Mouse (Mus musculus): ENCODE data around the gene Cpeb2. TPM values are rescaled to one million over a fixed set of nuclear protein-coding genes. Genes with fewer than 3 reads are reported as not detected.
A peak's percentile ranks its signal among the peaks of the same experiment; 100 is the strongest.

Gene Cpeb2
- polyA plus RNA-seq, 1 experiment from 2014 or later: 6.3 TPM

GRCm38 (mm10) chr5:43285756-43286155 is 52.8 kb downstream of the Cpeb2 start:
- ATAC-seq (replicated peaks; ENCODE audit: insufficient number of reproducible peaks, low FRiP score, low TSS enrichment): no peak
- Histone ChIP-seq H3K9ac (ENCODE audit: low read depth, low read length) (no peak overlapping the region), H3K27me3 (ENCODE audit: control insufficient read depth, insufficient read depth, low read length) (no peaks in the 10 kb centered on the region), H3K36me3 (ENCODE audit: control insufficient read depth, insufficient read depth, low read length) (0 out of 2 replicates have a peak, but pooled peaks cover 4% of the 10 kb centered on the region), H3K4me3 (ENCODE audit: low read depth, low read length) (no peak overlapping the region), H3K4me2 (no peak overlapping the region), H3K9me3 (replicated peaks; ENCODE audit: control insufficient read depth, low read length) (no peaks in the 10 kb centered on the region), H3K27ac (ENCODE audit: low read depth, low read length) (no peak overlapping the region), H3K4me1 (ENCODE audit: control insufficient read depth, insufficient read depth, low read length) (no peaks in the 10 kb centered on the region)
- WGBS (ENCODE audit: insufficient replicate concordance): 84% methylated on average over 12 of the region's 12 CpGs

GRCm38 (mm10) chr5:43289752-43290446 is 56.9 kb downstream of the Cpeb2 start:
- 0 out of 2 replicates have a peak, but pooled peaks cover 2% of the 10 kb centered on the region for H3K36me3 ChIP-seq (ENCODE audit: control insufficient read depth, insufficient read depth, low read length)
- no peak overlapping the region for H3K4me2 ChIP-seq
- no peak for ATAC-seq (replicated peaks; ENCODE audit: insufficient number of reproducible peaks, low FRiP score, low TSS enrichment)
- H3K4me3 ChIP-seq (ENCODE audit: low read depth, low read length): no peak overlapping the region
- H3K27me3 ChIP-seq (ENCODE audit: control insufficient read depth, insufficient read depth, low read length): no peaks in the 10 kb centered on the region
- whole genome bisulfite sequencing (ENCODE audit: insufficient replicate concordance): 69% methylated on average over 8 of the region's 8 CpGs
- H3K27ac ChIP-seq (ENCODE audit: low read depth, low read length): no peak overlapping the region
- no peaks in the 10 kb centered on the region for H3K9me3 ChIP-seq (replicated peaks; ENCODE audit: control insufficient read depth, low read length)
- H3K9ac ChIP-seq (ENCODE audit: low read depth, low read length): no peak overlapping the region
- no peaks in the 10 kb centered on the region for H3K4me1 ChIP-seq (ENCODE audit: control insufficient read depth, insufficient read depth, low read length)

DNA sequence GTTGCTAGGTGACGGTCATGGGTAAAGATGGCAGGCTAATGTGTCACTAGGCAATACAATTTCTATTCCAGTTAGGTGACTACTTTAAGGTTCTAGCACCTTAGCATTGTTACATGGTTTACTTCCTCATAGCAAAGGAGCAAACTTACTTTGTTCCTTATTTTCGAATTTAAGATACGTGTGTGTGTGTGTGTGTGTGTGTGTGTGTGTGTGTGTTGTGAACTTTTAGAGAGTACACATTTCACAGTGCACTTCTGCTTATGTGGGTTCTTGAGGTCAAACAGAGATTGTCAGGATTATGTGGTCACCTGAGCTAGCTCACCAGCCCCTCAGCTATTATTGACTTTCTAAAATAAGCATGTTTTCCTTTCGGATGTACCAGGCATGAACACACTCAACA is 60.2 kb downstream of the Cpeb2 start:
- Histone ChIP-seq H3K9me3 (replicated peaks; ENCODE audit: control insufficient read depth, low read length) (no peaks in the 10 kb centered on the region), H3K36me3 (ENCODE audit: control insufficient read depth, insufficient read depth, low read length) (0 out of 2 replicates have a peak, but pooled peaks cover 2% of the 10 kb centered on the region), H3K27me3 (ENCODE audit: control insufficient read depth, insufficient read depth, low read length) (no peaks in the 10 kb centered on the region), H3K9ac (ENCODE audit: low read depth, low read length) (no peak overlapping the region), H3K4me3 (ENCODE audit: low read depth, low read length) (no peak overlapping the region), H3K27ac (ENCODE audit: low read depth, low read length) (no peak overlapping the region), H3K4me1 (ENCODE audit: control insufficient read depth, insufficient read depth, low read length) (peaks cover 15% of the 10 kb centered on the region), H3K4me2 (no peak overlapping the region)
- WGBS (ENCODE audit: insufficient replicate concordance): 81% methylated on average over 4 of the region's 4 CpGs
- ATAC-seq (replicated peaks; ENCODE audit: insufficient number of reproducible peaks, low FRiP score, low TSS enrichment): no peak

DNA sequence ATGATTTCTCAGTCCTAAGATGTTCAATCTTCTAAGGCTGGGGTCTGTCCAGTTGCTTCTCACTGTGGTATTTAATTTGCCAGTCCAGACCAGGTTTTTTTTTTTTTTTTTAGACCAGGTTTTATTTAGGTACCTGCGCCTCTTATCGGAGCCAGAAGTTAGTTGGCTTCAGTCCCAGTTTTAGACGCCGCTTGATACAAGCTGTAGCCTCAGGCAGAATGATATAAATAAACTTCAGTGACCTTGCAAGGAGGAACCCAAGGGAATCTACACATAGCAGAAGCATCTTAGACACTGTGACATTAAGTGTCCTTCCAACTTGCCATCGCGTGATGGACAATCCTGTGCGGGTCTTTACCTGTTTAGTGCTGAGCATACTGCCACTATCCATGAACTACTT is 64.5 kb downstream of the Cpeb2 start:
- Histone ChIP-seq H3K9ac (ENCODE audit: low read depth, low read length) (no peak overlapping the region), H3K4me3 (ENCODE audit: low read depth, low read length) (no peak overlapping the region), H3K36me3 (ENCODE audit: control insufficient read depth, insufficient read depth, low read length) (no peaks in the 10 kb centered on the region), H3K4me1 (ENCODE audit: control insufficient read depth, insufficient read depth, low read length) (peaks cover 20% of the 10 kb centered on the region), H3K27me3 (ENCODE audit: control insufficient read depth, insufficient read depth, low read length) (no peaks in the 10 kb centered on the region), H3K9me3 (replicated peaks; ENCODE audit: control insufficient read depth, low read length) (no peaks in the 10 kb centered on the region), H3K27ac (ENCODE audit: low read depth, low read length) (0 out of 2 replicates have a peak overlapping the region, but pooled peaks have one; percentile 41), H3K4me2 (no peak overlapping the region)
- 48% methylated on average over 7 of the region's 7 CpGs for WGBS (ENCODE audit: insufficient replicate concordance)
- ATAC-seq (replicated peaks; ENCODE audit: insufficient number of reproducible peaks, low FRiP score, low TSS enrichment): no peak; the same call in 1 of the 2 replicates

- 48% methylated on average over 2 of the region's 2 CpGs for WGBS (ENCODE audit: insufficient replicate concordance)
- no peaks in the 10 kb centered on the region for H3K9me3 ChIP-seq (replicated peaks; ENCODE audit: control insufficient read depth, low read length)
- H3K9ac ChIP-seq (ENCODE audit: low read depth, low read length): no peak overlapping the region
- H3K27ac ChIP-seq (ENCODE audit: low read depth, low read length): no peak overlapping the region
- no peak for ATAC-seq (replicated peaks; ENCODE audit: insufficient number of reproducible peaks, low FRiP score, low TSS enrichment)
- peaks cover 20% of the 10 kb centered on the region for H3K4me1 ChIP-seq (ENCODE audit: control insufficient read depth, insufficient read depth, low read length)
- H3K27me3 ChIP-seq (ENCODE audit: control insufficient read depth, insufficient read depth, low read length): no peaks in the 10 kb centered on the region
- H3K36me3 ChIP-seq (ENCODE audit: control insufficient read depth, insufficient read depth, low read length): no peaks in the 10 kb centered on the region
- H3K4me2 ChIP-seq: no peak overlapping the region
- H3K4me3 ChIP-seq (ENCODE audit: low read depth, low read length): no peak overlapping the region
Measured at GRCm38 (mm10) chr5:43298975-43299374, 66.0 kb downstream of the Cpeb2 start.

DNA sequence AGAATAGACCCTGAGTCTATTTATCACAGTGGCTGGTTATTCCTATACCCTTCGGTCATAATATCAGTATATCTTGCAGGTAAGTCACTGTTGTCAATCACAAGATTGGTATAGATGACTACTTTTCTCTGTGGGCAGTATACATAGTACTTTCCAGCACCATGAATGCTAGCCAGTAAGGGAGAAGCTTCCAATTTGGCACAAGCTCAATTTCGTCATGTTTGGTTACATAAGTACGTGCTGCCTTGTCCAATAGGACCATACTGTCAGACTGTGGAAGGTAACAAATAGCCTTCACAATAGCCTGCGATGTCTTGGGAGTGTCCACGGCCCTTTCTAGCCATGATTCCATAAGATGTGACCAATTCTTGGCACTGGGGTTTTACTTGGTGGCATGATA is 67.1 kb downstream of the Cpeb2 start:
- Histone ChIP-seq H3K4me3 (ENCODE audit: low read depth, low read length) (no peak overlapping the region), H3K9me3 (replicated peaks; ENCODE audit: control insufficient read depth, low read length) (no peaks in the 10 kb centered on the region), H3K27ac (ENCODE audit: low read depth, low read length) (no peak overlapping the region), H3K9ac (ENCODE audit: low read depth, low read length) (no peak overlapping the region), H3K36me3 (ENCODE audit: control insufficient read depth, insufficient read depth, low read length) (no peaks in the 10 kb centered on the region), H3K4me1 (ENCODE audit: control insufficient read depth, insufficient read depth, low read length) (peaks cover 20% of the 10 kb centered on the region), H3K4me2 (no peak overlapping the region), H3K27me3 (ENCODE audit: control insufficient read depth, insufficient read depth, low read length) (no peaks in the 10 kb centered on the region)
- ATAC-seq (replicated peaks; ENCODE audit: insufficient number of reproducible peaks, low FRiP score, low TSS enrichment): no peak
- 88% methylated on average over 5 of the region's 5 CpGs for WGBS (ENCODE audit: insufficient replicate concordance)

DNA sequence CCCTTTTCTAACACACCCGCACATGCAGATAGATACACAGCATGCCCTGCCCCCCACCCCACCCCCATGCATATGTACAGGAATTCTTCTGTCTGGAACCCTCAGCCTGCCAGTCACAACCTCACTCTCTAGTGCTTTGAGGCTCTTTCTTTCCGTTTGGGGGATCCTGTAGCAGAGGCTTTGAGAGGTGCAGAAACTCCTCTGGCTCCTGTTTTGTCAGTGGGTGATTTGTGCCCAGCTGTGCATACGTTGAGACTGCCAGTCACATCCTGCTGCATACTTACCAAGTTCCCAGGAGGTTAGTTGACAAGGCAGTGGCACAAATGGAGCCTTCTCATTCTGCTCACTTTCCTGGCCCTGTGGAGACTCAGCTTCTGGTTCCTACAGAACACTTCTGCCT is 68.0 kb downstream of the Cpeb2 start:
- H3K27me3 ChIP-seq (ENCODE audit: control insufficient read depth, insufficient read depth, low read length): no peaks in the 10 kb centered on the region
- 27% methylated on average over 3 of the region's 3 CpGs for WGBS (ENCODE audit: insufficient replicate concordance)

GRCm38 (mm10) chr5:43303504-43303903 is 70.5 kb downstream of the Cpeb2 start:
- H3K4me3 ChIP-seq (ENCODE audit: low read depth, low read length): no peak overlapping the region
- 53% methylated on average over 1 of the region's 1 CpGs for WGBS (ENCODE audit: insufficient replicate concordance)
- no peak for ATAC-seq (replicated peaks; ENCODE audit: insufficient number of reproducible peaks, low FRiP score, low TSS enrichment)
- no peak overlapping the region for H3K4me2 ChIP-seq
- no peaks in the 10 kb centered on the region for H3K36me3 ChIP-seq (ENCODE audit: control insufficient read depth, insufficient read depth, low read length)
- H3K9ac ChIP-seq (ENCODE audit: low read depth, low read length): no peak overlapping the region
- H3K27me3 ChIP-seq (ENCODE audit: control insufficient read depth, insufficient read depth, low read length): no peaks in the 10 kb centered on the region
- no peak overlapping the region for H3K27ac ChIP-seq (ENCODE audit: low read depth, low read length)
- H3K9me3 ChIP-seq (replicated peaks; ENCODE audit: control insufficient read depth, low read length): no peaks in the 10 kb centered on the region
- peaks cover 4% of the 10 kb centered on the region; the same call in 1 of the 2 replicates for H3K4me1 ChIP-seq (ENCODE audit: control insufficient read depth, insufficient read depth, low read length)

More for the DNA sequence above, 68.0 kb downstream of the Cpeb2 start:
- ATAC-seq (replicated peaks; ENCODE audit: insufficient number of reproducible peaks, low FRiP score, low TSS enrichment): no peak
- H3K9me3 ChIP-seq (replicated peaks; ENCODE audit: control insufficient read depth, low read length): no peaks in the 10 kb centered on the region
- no peak overlapping the region for H3K27ac ChIP-seq (ENCODE audit: low read depth, low read length)
- no peaks in the 10 kb centered on the region for H3K36me3 ChIP-seq (ENCODE audit: control insufficient read depth, insufficient read depth, low read length)
- no peak overlapping the region for H3K9ac ChIP-seq (ENCODE audit: low read depth, low read length)
- H3K4me1 ChIP-seq (ENCODE audit: control insufficient read depth, insufficient read depth, low read length): peaks cover 20% of the 10 kb centered on the region
- H3K4me3 ChIP-seq (ENCODE audit: low read depth, low read length): no peak overlapping the region
- H3K4me2 ChIP-seq: no peak overlapping the region

DNA sequence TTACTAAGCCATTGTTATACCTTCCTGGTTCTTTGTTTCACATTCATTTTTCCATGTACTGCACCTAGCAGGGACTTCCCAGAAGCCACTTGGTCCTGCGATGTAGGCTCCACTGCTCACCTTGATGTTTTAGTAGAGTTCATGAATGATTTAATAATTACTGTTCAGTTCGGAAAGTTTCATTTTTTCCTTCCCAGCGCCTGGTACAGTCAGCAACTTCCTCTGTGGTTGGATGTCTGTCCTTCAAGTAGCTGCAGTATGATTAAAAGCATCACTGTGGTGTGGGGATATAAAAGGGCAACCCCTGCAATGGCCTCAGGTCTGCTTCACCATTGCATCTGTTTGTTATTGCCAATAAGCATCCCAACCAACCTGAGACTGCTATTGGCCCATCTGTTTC is 72.5 kb downstream of the Cpeb2 start:
- Histone ChIP-seq H3K4me3 (ENCODE audit: low read depth, low read length) (no peak overlapping the region), H3K4me2 (no peak overlapping the region), H3K36me3 (ENCODE audit: control insufficient read depth, insufficient read depth, low read length) (no peaks in the 10 kb centered on the region), H3K27ac (ENCODE audit: low read depth, low read length) (no peak overlapping the region), H3K4me1 (ENCODE audit: control insufficient read depth, insufficient read depth, low read length) (no peaks in the 10 kb centered on the region), H3K9ac (ENCODE audit: low read depth, low read length) (no peak overlapping the region), H3K27me3 (ENCODE audit: control insufficient read depth, insufficient read depth, low read length) (no peaks in the 10 kb centered on the region), H3K9me3 (replicated peaks; ENCODE audit: control insufficient read depth, low read length) (no peaks in the 10 kb centered on the region)
- 83% methylated on average over 3 of the region's 3 CpGs for WGBS (ENCODE audit: insufficient replicate concordance)
- ATAC-seq (replicated peaks; ENCODE audit: insufficient number of reproducible peaks, low FRiP score, low TSS enrichment): no peak
